Mouse (Mus musculus): ENCODE measurements around the gene Gm28510.
"Not testable (repeated sequence)": the region's sequence is repeated elsewhere in the genome, so short reads cannot be mapped to it uniquely, and the experiment has no call there.

Gene Gm28510

DNA sequence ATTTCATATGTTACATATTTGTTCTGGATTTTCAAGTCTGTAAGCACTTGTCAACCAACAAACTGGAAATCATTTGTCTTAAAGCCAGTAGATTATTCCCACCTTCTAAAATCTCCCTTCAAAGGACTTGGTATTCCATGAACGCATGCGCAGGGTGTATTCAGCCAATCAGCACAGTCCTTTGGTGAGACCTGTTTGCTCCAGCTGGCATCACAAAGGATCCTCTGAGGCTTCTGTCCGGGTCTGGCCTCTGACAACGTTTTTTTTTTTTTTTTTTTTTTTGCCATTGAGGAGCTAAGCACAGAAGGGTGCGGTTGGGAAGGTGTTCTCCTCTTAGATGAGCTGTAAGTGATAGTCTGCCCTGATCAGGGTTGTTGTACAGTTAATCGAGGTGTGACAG lies at the start of gene Gm28510:
Gene Gm28510 (plus strand): TSS at position 301 of the 400 bp plus-strand sequence.
- not testable (repeated sequence) for DNase-seq (ENCODE audit: extremely low spot score)
